Mouse (Mus musculus): ENCODE results near the gene Zfp511. TPM values are rescaled to one million over a fixed set of nuclear protein-coding genes. Genes with fewer than 3 reads are reported as not detected.
A peak's percentile ranks its signal among the peaks of the same experiment; 100 is the strongest.

Gene Zfp511
- 24.5 and 26.2 TPM in 2 replicates for total RNA-seq (2021)
- long read RNA-seq, transcript Zfp511-204 (5 exons, 1,757 nt) = major isoform, 10 of 26 reads
- long read RNA-seq, partial matches to known transcripts = 3 of 26 reads
- long read RNA-seq, other reads (novel, unspliced or antisense) = 10 of 26 reads

DNA sequence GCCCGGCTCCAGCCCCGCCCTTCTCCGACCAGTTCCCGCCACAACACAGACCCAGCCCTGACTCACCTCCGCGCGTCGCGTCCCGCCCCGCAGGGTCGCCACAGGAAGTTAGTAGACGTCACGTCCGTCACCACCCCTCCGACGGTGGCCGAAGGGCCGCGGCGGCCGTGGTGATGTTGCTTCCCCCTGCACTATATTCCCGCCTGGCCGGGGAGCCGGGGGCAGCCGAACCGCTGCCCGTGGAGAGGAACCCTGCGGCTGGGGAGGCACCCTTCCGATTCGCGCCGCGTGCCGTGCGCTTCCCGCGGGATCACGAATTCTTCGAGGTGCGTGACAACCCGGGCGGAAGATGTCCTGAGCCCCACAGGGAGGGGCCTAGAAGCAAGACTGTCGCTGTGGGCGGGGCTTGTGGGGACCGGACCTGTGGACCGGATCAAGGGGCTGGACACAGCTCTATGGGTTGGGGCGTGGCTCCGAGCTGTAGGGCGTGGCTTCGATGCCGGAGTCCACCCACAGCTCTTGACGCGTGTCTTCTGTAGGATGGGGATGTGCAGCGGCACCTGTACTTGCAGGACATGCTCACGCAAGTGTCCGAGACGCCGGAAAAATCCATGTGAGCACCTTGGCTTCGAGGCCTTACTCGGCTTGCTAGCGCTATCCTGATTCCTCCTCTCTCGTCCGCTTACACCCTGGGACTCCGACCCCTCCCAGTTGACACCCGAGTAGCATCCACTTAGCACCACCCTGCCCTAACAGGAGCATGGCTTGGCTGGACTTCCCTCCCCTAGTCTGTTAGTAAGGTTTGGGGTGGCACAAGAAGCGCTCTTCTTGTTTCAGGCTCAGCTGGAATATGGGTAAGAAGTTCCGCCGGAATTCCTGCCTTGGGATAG lies at the start of gene Zfp511, which contains the start of gene Tubgcp2:
Zfp511 (plus strand) TSS at position 111 of the 890 bp plus-strand sequence.
Tubgcp2 (minus strand) TSS at position 389 of the 890 bp plus-strand sequence.
- DNase-seq = peak; percentile 96

DNA sequence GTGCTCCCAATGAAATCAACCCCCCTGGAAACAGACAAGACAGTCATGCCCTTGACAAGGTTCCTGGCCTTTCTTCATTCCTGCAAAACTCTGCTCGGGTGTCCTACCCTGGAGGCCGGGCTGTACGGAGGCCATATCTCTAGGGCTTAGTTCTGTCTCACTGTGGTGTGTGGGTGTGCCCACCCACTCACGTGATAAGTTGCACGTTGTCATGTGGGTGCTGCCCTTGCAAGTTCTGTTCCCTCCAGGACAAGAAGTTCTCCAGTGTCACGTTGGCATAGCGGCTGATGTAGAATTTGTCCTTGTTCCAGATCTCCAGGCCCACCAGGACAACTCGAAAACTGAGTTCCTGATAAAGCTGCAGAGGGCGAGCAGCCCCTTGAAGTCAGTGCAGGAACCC lies 47.9 kb upstream of the Zfp511 start:
- DNase-seq = no peak

DNA sequence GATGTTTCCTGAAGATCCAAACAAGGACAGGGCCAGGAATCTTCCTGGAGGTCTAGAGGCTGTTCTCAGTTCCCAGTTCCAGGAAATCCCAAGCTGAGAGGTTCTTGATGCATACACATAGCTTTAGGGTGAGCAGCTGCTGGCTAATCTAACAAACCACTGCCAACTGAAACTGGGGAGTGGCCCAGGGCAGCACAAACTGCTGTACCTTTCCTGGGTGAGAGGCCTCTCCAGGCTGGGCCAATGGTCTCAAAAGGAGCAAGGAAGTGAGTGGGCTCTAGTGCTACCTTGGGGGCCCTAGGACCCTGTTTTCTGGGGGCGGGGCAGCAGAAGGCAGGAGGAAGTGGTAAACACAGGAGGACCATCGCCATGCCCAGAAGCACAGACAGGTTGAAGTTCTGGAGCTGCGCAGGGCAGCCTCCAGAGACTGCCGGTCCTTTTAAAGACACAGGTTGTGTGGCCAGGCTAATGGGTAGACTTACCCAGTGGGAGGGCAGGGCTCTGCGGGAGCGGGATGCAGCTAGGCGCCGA lies 45.3 kb upstream of the Zfp511 start:
- DNase-seq = no peak

DNA sequence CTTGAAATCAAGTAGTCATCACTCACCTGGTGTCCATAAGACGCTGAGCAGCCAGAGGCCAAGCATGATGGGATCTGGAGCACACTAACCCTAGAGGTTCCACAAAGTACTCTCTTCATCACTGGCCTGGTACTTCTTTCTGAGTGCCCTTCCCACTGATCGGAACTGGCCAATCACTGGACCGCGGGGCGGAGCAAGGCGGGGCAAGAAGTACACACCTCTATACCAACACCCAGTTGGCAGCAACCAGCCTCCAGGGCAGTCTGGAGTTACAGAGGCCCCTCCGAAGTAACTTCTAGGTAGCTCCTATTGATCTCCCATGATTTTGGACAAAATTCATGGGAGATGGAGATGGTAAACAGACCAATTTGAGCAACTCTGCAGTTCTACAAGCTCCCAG lies 43.8 kb upstream of the Zfp511 start, which contains the start of gene Adam8:
Adam8 (minus strand) TSS at position 157 of the 400 bp plus-strand sequence.
- DNase-seq = peak; percentile 59

DNA sequence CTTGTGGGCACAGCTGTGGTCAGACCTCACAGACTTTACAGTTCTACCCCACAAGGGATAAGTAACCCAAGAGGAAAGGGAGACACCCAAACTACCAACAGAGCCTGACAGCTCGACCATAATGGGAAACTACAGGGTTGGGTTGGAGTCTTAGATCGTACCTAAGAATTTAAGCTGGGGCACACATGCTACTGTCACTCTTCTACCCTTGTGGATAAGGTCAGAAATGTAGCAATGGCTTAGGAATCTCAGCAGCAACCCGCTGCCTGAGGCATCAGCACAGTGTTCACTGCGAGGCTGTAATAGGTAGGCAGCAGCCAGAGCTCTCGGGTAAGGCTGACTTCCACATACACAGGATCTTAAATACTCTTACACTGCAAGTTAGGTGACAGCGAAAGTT lies 42.7 kb upstream of the Zfp511 start:
- no peak for DNase-seq

DNA sequence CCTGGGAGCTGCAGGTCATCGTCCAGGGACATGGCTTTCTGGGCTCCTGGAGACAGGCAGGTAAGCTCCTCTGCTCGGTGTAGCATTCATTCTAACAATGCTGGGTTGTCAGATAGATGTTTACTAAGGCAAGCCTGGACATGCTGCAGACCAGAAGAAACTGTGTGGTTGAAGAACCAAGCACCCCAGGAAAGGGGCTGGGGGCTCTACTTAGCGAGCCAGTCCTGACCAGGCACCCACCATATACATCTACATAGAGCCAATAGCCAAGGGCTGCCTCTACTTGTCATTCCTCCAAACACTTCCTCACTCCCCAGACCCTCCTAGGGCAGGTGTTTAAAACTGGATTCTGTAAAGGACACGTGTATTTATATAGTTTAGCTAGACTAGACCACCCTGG lies 42.0 kb upstream of the Zfp511 start:
- DNase-seq = no peak

DNA sequence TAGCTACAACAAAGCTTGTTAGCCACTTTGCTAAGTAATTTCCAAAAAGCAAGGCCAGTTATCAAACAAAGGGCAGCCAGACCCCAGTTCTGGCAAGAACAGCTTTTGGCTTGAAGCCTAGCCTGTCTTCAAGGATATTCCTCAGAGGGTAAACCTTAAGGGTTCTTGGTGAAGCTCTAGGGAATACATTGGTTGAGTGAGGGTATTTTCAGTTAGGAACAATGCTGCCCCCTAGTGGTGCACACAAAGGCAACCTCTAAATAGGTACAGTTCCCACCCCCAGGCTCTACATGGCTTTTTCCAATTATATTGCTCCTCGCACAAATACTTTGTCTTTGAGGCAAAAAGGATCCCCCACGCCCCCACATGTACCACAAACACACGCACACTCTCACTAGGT lies 41.5 kb upstream of the Zfp511 start:
- DNase-seq = peak; percentile 57

DNA sequence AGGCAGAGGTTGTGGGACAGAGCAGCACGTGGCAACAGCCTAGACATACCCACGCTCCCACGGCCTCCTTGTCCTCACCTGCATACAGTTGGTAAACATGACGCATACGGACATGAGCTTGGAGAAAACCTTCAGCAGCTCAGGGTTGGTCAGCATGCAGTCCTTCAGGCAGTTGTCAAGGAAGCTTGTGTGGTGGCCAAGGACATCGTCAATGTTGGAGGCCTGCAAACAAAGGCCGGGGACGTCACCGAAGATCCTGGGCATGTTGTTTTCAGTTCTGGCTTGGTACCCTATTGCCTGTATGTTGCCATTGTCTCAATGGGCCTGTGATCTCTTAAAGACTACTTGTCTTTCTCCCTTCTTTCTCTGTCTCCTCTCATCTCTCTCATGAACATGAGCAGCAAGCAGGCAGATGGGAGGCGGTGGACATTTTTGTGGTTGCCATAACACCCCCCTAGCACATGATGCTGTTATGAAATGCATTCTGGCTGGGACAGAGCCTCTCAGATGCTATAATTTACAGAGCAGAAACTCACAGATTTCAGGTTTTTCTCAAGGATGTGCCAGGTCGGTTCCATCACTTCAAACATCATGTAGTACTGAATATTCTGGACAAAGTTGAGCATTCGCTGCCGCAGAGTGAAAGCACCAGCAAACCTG lies 37.4 kb upstream of the Zfp511 start:
- no peak for DNase-seq

DNA sequence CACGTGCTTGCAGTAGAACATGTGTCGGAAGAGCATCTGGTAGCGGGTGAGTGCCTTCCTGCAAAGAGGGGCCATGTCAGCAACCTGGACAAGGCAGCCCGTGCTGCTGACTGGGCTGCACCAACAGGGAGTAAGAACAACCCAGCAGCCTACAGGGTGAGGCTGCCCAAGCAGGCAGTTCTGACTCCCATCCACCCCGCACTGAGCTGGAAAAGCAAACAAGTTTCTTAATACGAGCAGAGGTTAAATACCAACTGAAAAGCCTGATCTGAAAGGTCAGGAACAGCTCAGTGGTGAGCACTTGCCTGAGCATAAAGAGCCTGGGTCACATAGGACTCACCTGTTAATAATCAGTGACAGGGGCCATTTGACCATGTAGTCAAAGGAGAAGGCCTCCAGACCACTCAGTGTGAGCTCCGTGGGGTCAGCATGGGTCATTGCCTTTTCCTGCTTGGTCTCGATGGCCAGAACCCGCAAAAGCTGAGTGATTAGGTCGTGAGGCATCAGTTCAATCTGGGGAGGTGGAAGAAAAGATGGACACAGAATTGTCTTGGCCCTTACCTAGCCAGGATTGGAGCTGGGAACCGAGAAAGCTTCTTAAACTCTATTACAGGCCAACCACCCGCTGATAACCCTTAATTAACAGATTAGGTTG lies 35.0 kb upstream of the Zfp511 start:
- DNase-seq = no peak

DNA sequence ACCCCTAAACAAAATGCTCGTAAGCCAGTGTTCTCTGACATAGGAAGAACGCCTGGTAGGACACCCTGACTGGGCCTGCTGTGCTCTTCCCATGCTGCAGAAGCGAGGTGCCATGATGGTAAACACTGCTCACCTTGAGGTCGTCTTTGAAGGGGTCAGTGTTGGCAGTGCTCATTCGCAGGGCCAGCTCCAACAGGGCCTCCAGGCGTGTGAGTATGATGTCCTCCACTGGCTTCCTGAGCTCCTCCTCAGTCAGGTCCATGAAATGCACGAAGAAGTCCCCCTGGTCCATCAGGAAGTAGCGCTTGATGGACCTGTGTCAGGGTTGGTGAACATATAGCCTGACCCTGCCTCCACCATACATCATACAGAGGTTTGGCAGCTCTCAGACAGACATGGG lies 31.5 kb upstream of the Zfp511 start:
- DNase-seq = no peak

DNA sequence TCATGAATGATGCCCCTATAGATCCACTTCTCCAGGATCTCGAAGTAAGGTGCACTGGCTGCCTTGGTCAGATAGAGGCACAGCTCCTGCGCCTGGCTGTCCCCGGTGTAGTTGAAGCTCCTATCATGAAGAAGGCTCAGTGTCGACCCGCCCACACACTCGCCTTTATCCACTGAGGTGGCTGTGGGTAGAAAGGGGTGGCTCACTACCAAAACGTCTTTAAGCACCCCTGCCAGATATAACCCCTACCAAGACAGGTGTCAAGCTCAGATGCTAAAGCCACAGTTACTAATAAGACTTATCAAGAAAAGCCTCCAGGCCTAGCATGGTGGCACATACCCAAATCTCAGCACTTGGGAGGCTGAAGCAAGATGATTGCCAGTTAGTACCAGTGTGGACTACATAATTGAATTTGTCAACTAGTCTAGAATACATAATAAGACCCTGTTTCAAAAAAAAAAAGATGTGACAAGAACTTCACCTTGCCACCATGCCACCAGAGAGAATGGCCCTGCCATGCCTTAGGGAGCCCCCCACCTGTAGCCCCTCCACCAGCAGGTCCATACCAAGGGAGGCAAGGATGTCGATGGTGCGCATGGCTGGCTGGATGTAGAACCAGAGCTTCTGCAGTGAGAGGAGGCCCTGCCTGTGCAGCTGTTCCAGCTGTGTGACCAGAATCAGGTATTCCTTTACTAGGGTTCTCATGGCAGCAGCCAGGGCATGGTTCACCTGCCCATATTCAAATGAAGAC lies 29.2 kb upstream of the Zfp511 start:
- DNase-seq = no peak

DNA sequence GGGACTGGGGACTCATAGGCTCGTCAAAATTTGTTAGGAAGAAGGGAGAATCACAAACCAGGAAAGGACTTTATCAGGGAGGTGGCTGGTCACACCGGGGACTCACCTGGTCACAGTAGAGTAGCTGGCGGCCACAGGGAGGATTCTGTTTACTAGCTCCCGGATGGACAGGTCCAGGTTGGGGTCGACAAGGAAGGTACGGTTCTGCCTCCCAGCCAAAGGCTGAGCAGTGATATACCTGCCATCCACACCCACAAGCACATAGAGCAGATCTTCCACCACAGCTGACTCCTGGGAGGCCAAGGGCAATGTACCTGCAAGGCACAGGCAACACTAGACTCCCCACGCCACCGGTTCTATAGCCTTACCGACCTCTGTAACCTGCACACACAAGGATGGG lies 28.4 kb upstream of the Zfp511 start:
- DNase-seq = no peak

DNA sequence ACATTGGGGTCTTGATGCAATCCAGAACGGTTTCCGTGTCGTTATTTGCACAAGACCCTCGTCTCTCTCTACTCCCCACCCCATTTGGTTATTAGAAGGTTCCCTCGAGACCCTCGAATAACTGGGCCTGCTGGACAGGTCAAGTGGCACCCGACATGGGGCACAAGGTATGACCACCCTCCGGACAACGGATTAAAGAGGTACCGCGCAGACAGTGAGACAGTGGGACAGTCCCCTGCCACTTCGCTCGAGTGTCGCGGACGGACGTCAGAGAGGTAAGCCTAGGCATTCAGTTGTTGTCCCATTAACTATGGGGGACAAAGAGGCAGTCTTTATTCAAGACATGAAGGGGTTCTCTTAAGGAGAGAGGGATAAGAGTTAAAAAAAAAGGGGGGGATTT lies 24.9 kb upstream of the Zfp511 start:
- DNase-seq = no peak

DNA sequence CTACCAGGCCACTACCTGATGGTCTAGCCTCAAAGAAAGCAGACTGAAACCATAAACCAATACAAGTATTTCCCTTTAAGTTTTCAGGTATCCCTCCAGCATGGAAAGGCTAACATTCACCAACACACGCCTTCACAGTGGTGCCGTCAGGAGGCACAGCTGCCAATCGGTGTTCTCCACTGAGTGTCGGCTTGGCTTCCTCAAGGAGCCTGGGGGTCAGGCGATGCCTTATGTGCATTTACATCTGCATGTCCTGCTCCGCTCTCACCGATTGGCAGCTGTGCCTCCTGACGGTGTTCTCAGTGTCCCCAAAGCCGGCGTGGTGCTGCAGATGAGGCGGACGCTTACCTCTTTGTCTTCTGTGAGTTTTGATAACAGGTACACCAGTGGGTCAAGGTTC lies 4.4 kb upstream of the Zfp511 start:
- no peak for DNase-seq

DNA sequence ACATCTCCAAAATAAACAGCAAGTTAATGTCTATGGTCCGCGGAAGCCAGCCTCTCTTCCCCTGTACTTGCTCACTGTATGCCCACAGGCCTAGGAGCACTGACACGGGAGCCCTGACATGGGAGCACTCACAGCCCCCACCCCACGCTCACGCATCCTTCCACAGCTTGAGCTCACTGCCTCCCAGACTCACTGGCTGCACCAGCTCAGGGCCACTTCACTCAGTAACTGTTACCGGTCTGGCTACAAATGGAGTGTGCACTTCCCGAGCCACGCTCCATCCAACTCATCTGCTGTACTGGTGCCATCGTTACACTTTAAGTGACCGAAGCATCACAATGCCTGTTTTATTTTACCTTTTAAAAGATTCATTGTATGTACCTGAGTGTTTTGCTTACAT lies 3.8 kb upstream of the Zfp511 start:
- DNase-seq = no peak

DNA sequence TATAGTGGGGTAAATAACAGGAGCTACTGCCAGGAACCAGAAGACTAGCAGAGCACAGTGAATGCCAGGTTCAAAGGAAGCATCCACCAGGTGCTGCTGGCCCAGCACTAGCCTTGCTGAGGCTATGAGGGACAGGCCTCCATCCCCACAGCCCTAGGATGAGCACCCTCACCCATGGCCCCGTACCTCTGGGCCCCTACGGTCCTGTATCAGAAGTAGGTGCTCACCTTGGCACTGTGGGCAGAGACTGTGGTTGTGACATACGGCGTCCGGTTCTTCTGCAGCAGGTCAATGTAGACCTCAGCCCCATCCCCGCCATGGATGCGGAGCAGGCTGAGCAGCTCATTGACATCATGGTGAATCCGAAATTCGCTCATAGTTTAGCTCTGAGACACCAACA lies 2.8 kb upstream of the Zfp511 start:
- no peak for DNase-seq

DNA sequence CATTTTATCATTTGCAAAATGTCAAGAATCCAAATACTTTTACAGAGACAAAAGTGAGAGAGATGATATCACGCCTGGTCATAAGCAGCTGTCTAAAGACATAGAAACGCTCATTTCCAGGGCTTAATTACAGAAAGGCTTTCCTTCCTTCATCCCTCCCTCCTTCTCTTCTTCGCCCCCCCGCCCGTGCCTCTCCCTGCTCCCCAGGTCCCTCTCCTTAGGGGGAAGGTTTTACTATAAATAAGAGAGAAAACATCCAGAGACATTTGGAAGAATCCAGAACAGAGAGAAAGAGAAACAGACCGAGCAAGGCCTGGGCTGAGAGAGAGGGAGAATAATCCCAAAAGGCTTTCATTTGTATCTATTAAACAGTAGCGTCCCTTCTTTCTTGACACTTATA lies 735 bp upstream of the Zfp511 start:
- DNase-seq = no peak

DNA sequence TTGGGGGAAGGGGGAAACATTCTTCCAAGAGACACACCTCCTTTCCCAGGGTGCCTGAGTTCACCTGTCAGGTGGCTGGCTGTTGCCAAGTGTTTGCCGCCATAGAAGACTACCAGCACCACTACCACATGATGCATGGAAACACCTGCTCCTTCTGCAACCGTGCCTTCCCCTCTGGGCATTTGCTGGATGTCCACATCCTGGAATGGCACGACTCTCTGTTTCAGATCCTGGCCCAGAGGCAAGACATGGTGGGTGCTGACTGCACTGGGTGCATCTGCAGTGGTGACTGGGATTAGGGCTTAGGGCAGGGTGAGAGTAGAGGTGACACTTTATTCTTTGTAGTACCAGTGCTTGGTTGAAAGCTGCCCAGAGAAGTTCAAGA lies 972 bp downstream of the Zfp511 start:
- DNase-seq = no peak

DNA sequence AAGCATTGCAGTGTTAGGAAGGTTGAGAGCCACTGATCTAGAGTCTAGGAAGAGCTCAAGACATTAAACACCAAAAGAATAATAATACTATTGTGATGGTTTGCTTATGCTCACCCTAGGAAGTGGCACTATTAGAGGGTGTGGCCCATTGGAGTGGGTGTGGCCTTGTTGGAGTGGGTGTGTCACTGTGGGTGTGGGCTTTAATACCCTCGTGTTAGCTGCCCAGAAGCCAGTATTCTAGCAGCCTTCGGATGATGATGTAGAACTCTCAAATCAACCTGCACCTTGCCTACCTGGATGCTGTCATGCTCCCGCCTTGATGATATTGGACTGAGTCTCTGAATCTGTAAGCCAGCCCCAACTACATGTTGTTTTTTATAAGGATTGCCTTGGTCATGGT lies 6.5 kb downstream of the Zfp511 start:
- DNase-seq = no peak

DNA sequence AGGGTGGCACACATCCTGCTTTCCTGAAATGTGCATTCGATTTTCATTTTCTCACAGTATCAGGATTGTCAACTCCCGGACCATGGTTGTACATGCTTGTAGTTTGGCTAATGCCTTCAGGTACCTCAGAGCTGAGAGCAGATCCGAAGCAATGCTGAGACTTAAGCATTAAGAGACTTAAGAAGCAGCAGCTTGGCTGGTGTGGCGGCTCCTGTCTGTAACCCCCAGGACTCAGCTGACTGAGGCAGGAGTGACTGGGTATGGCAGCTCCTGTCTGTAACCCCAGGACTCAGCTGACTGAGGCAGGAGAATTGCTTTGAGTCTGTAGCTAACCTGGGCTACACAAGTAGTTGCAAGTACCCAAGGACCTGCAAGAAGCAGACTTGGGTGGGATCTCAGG lies 9.4 kb downstream of the Zfp511 start:
- DNase-seq = no peak

DNA sequence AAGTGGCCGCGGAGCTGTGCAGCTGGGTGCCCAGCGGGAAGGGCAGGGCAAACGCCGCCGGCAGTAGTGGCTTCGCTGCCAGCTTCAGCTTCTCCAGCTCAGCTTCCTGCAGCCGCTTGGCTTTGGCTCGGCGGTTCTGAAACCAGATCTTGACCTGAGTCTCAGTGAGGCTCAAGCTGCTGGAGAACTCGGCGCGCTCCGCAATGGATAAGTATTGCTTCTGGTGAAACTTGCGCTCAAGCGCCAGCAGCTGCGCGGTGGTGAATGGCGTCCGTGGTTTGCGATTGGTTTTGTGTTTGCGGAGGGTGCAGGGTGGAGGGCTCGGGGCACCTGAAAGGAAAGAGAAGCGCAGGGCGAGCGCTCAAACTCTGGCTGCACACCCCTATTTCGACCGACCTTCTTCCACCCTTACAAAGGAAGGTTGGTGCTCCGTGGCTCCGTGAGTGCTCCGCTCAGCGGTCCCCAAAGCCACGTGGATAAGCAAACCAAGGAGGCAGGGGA lies 11.7 kb downstream of the Zfp511 start:
- DNase-seq = no peak

All from adrenal gland, postnatal 25 days (tissue).